Mouse (Mus musculus): ENCODE results near the gene Mfsd2a.

Gene Mfsd2a

DNA sequence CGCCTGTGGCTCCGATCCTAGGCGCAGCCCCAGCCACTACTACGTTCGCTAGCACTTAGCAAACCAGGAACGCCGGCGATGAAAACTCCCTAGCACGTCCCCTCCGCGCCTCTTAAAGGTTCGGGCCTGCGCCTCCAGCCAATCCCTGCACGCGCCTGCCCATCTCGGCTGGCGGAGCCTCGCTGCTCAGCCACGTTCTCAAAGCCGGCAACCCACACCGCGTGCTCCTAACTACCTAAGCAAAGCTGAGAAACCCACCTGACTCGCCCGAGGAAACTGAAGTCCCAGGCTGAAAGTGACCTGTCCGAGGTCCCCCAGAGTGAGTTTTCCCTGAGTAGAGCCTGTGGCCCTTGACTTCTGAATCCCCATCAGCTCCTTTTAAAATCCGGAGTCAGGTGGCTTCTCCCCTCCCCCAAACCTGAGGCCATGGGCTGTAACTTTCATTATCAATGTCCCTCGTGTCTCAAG lies at the start of gene Mfsd2a:
Gene Mfsd2a (minus strand): TSS at position 89 of the 468 bp plus-strand sequence.
- in situ Hi-C loops (cut with MseI, MboI), result no loop called here

DNA sequence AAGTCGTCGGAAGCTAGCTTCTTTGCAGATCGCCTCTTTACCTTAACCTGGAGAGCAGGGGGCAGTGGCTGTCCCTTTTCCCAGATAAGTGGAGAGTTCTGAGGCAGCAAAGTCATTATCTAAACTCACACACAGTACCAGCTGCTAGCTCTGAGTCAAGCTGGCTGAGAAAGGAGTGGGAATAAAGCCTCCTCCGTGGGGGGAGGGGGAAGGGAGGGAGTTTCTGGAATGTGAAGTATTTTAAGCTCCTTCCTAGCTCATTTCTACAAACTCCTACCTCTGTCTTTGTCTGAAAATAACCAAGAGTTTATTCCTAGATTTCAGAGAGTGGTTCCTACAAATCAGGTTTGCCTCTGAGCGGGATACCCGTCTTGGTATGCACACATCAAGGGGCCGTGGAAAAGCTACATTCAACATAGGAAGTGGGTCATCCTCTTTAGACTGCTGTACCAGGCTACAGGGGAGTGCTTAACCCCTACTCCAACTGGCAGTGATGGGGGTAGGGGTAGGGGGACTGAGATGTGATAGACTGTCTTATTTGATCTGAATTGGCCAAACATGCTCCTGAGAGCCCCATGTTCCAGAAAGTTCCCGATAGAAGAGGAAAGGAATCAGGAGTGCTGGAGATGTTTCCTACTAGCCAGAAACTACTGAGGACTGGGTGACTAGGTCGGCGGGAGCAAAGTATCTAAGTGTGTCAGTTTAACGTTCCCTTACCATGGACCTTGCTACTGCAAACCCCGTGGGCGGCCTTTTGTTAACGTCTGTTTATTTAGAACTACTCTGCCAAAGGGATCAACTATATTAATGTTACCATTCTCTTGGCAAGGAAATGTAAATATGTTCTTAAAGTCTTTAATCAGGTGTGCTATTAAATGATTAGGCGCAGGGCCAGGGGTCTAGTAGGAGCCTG lies 44.3 kb upstream of the Mfsd2a start:
- in situ Hi-C loops (cut with MseI, MboI), result no loop called here

DNA sequence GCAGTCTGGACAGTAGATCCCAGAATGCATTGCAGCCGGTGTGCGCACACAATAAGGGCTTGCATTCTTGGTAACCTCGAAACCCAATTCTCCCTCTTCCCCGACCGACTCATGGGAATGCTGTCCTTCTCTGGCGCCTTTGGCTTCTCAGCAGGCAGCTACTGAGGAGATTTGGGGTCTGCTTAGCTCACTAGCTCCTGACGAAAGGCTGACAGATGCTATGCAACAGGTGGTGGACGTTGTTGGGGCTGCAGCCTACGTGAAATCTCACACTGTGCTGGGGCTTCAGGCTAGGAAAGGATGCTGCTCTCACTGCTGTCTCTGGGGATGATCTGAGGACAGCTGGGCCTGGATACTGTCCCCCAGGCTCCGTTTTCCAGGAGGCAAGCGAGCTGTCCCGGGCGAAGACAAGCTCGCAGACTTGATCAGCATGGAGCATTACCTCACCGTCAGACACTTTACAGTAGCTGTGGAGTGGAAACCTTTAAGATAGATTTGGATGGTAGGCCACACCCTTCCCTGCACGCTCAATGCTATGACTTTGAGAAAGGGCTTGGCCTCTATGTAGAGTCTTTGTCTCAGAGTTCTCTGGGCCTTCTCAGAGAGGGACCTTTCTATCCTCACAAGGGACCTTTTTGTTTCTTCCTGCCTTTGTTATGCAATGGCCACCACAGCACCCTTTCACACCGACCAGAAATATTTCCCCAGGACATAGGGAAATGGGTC lies 39.8 kb upstream of the Mfsd2a start:
- in situ Hi-C loops (cut with MseI, MboI), result no loop called here

DNA sequence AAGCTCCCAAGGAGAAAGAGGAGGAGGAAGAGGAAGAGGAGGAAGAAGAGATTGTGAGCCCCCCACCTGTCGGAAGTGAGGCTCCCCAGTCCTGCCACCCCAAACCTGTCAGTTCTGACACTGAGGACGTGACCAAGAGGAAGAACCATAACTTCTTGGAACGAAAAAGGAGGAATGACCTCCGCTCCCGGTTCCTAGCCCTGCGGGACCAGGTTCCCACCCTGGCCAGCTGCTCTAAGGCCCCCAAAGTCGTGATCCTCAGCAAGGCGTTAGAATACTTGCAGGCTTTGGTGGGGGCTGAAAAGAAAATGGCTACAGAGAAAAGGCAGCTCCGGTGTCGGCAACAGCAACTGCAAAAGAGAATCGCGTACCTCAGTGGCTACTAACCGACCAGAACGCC lies 39.1 kb upstream of the Mfsd2a start:
- in situ Hi-C loops (cut with MseI, MboI), result no loop called here

- in situ Hi-C loops (cut with MseI, MboI), result loop anchor here in 1 of 2 experiments (5.0 kb wide), 1 partner anchor 83 kb away; no protein-coding TSS in a partner anchor
Measured at GRCm38 (mm10) chr4:122999263-122999691, 38.3 kb upstream of the Mfsd2a start.

DNA sequence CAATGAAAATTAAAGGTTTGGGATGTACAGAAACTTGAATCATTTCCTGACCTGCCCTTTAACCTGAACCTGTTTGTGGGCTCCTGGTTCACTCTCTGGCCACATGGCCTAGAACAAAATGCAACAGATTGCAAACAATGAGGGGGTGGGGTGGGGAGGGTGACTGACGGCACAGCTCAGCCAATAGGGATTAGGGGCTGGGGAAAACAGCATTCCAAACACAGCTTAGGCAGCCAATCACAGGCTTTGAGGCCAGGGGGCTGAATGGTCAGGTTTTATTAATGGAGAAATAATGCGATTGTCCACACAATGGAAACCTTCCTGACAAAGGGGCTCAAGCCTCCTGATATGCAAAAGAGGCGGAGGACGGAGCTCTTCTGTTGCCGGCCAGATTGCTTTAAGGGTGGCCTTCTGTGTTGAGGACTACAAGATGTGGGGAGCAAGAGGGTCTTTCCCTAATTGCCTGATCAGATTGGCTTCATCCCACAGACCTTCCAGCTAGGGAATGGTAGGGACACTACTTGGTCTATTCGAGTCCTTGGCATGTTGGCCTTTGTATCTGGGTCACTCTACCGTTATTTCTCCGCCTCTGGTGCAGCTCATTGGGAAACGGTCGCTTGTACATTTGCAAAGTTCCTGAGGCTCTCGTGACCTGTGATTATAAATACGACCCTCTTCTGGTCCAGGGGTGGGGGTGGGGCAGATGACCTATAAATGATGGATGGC lies 37.7 kb upstream of the Mfsd2a start:
- in situ Hi-C loops (cut with MseI, MboI), result loop anchor here in 1 of 2 experiments (5.0 kb wide), 1 partner anchor 84 kb away; no protein-coding TSS in a partner anchor

- in situ Hi-C loops (cut with MseI, MboI), result loop anchor here in 1 of 2 experiments (5.0 kb wide), 1 partner anchor 86 kb away; no protein-coding TSS in a partner anchor
Measured at GRCm38 (mm10) chr4:122996618-122997381, 35.8 kb upstream of the Mfsd2a start.

DNA sequence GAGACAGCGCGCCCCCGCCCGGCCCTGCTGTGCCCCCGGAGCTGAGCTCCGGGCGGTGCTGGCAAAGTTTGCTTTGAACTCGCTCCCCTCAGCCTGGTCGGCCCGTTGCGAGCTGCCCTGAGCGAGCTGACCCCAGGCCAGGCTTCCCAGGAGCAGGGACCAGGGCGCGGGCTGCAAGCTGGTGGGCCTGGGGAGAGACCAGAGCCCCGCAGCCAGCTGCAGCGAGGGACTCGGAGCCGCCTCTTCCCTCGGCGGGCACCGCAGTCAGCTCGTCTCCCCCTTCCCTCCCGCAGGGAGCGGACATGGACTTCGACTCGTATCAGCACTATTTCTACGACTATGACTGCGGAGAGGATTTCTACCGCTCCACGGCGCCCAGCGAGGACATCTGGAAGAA lies 35.2 kb upstream of the Mfsd2a start:
- in situ Hi-C loops (cut with MseI, MboI), result loop anchor here in 1 of 2 experiments (5.0 kb wide), 1 partner anchor 86 kb away; no protein-coding TSS in a partner anchor

DNA sequence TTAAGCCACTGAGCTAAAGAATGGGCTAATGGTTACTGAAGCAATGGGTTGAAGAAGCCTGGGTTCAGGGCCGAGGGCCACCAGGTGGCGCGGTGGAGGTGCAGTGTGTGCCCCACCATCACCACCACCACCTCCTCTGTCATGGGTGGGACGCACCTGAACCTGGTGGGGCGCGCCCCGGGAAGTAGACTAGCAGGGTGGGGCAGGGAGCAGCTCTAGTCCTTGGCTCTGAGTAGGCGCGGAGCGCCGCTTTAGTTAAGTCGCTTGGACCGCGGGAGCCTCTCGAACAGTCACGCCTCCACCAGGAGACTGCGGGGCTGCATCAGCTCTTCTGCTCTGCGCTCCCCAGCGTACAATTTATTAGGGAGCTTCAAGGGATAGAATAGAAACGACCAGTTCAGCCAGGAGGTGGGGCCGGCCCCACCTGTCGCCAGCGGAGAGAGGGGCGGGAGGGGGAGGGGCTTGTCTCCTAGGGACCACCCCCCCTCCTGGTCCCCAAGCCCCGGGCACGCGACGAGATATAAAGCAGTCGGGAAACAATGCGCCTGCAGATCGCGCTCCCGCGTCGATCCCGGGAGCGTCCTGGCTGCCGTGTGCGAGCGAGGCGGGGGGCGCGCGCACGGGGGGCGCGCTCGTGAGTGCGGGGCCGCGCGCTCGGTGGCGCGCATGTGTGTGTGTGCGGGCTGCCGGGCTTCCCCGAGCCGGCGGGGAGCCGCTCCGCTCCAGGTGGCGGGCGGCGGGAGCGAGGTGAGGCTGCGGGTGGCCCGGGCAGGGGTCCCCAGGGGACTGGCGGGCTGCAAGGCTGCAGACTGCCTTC lies 34.6 kb upstream of the Mfsd2a start, which contains the start of gene Mycl:
Gene Mycl (plus strand): TSS at position 249 of the 817 bp plus-strand sequence.
- in situ Hi-C loops (cut with MseI, MboI), result loop anchor here in 1 of 2 experiments (5.0 kb wide), 1 partner anchor 87 kb away; no protein-coding TSS in a partner anchor

GRCm38 (mm10) chr4:122992276-122992675 lies 31.3 kb upstream of the Mfsd2a start:
- in situ Hi-C loops (cut with MseI, MboI), result no loop called here

GRCm38 (mm10) chr4:122991177-122991576 lies 30.2 kb upstream of the Mfsd2a start:
- in situ Hi-C loops (cut with MseI, MboI), result no loop called here

GRCm38 (mm10) chr4:122988004-122988403 lies 27.0 kb upstream of the Mfsd2a start:
- in situ Hi-C loops (cut with MseI, MboI), result loop anchor here (5.0 kb wide), 2 partner anchors 46 to 76 kb away; no protein-coding TSS in a partner anchor

DNA sequence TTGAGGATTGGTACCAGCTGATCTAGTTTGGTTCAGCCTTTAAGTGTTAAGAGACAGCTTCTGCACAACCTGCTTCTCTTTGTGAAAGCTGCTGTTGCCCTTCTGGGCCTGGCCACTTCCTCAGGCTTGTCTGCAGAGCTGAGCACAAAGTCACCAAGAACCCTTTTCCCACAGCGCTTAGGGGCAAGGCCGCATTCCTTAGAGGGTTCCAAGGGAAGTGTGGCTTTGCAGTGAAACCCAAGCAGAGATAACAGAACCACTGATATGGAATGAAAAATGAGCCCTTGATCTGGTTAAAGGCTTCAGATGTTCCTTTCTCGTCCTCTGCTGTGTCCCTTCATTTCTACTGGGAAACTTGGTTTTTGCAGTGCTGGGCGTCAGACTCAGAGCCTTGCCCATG lies 26.4 kb upstream of the Mfsd2a start:
- in situ Hi-C loops (cut with MseI, MboI), result loop anchor here (5.0 kb wide), 2 partner anchors 45 to 75 kb away; no protein-coding TSS in a partner anchor

DNA sequence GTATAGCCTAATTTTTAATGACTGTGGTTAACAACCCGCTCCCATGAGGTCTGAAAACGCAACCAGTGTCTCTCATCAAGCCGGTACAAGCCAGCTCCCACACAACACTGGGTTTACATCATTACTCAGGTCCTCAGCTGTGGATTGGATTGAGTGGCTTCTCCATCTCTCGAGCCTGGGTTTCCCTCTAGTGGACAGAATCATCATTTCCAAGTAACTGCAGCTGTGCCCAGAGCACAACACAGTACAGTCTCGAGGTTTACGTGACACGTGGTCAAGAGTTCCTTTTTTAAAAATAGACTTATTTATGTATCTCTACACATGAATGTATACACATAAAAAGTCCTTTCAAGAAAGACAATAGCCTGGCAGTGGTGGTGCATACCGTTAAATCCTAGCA lies 24.1 kb upstream of the Mfsd2a start:
- in situ Hi-C loops (cut with MseI, MboI), result loop anchor here (5.0 kb wide), 2 partner anchors 43 to 73 kb away; no protein-coding TSS in a partner anchor

DNA sequence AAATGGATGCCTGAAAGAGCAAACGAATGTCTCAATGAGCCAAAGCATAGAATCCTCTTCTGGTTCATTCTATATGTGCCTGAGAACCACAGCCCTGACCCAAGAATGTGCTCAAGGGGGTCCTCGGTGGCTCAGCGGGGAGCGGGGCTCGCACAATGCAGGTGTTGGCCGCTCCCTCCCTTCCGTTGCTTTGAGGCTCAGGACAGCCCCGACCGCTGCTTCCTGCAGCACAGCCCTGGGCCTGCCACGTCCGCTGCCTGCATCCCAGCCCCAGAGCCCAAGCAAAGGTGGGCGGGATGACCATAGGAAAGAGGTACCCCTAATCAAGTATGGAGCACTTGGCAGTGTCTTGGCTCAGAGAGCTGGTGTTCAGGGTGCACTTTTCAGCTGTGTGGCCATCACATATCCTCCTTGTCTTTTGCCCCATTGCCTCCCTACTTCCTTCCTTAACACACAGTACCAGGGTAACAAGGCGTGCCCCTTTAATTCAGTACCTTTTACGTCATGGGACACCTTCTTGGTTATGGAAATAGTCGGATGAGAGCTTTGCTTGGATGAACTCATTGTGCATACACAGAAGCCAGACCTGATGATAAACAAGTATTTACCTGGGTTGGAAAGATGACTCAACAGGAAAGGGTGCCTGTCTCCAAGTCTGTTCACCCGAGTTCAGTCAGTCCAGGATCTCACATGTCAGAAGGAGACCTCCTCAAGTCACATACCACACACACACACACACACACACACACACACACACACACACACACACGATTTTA lies 22.7 kb upstream of the Mfsd2a start:
- in situ Hi-C loops (cut with MseI, MboI), result no loop called here

- in situ Hi-C loops (cut with MseI, MboI), result no loop called here
Measured at GRCm38 (mm10) chr4:122982537-122982936, 21.5 kb upstream of the Mfsd2a start.

GRCm38 (mm10) chr4:122981930-122982329 lies 20.9 kb upstream of the Mfsd2a start:
- in situ Hi-C loops (cut with MseI, MboI), result no loop called here

GRCm38 (mm10) chr4:122981238-122981637 lies 20.2 kb upstream of the Mfsd2a start:
- in situ Hi-C loops (cut with MseI, MboI), result no loop called here

- in situ Hi-C loops (cut with MseI, MboI), result no loop called here
Measured at GRCm38 (mm10) chr4:122980684-122981083, 19.7 kb upstream of the Mfsd2a start.
